Mouse (Mus musculus) macrophage (primary cell): Measurements from ENCODE around the gene Olfr340. TPM values are rescaled to one million over a fixed set of nuclear protein-coding genes. Genes with fewer than 3 reads are reported as not detected.
"Not testable (repeated sequence)": the region's sequence is repeated elsewhere in the genome, so short reads cannot be mapped to it uniquely, and the experiment has no call there.

ENCODE experiments used
- H3K27ac ChIP-seq: fragments of 350-480 bp; formaldehyde crosslinking; 2 replicates; pipeline ENCODE4 v1.9.0; 2021
- H3K36me3 ChIP-seq: fragments of 350-480 bp; formaldehyde crosslinking; 2 replicates; pipeline ENCODE4 v1.9.0; 2021; ENCODE audit errors: inconsistent target
- H3K4me3 ChIP-seq: fragments of 350-480 bp; formaldehyde crosslinking; 2 replicates; pipeline ENCODE4 v1.9.0; 2021; ENCODE audit errors: inconsistent target
- H3K79me2 ChIP-seq: fragments of 350-480 bp; formaldehyde crosslinking; 2 replicates; pipeline ENCODE4 v1.9.0; 2021; ENCODE audit errors: inconsistent target
- WGBS: methylation state at CpG from one replicate; pipeline ENCODE4 v1.1.7; 2026; ENCODE audit warnings: inconsistent platforms; ENCODE audit not compliant: missing documents; 5-methylcytosine and 5-hydroxymethylcytosine counted together
- polyA plus RNA-seq: library from polyadenylated mRNA; stranded (reverse); fragments of 250-400 nt; gene quantifications from 3 replicates; pipeline ENCODE4 v1.2.4, GENCODE M21; 2018; ENCODE audit warnings: inconsistent platforms
- total RNA-seq, 78 experiments: library from RNA; depleted of rRNA; stranded (reverse); fragments of 250-400 nt; gene quantifications; 1 replicate in 9 of 78; 2 replicates in 24 of 78; 3 replicates in 43 of 78; 4 replicates in 2 of 78; pipeline ENCODE4 v1.2.4; 2018; ENCODE audit warnings: inconsistent platforms in 56 of 78

Olfr340 gene
- total RNA-seq (2018; cell fraction: chromatin; rRNA removed) = not detected
- total RNA-seq (2018; cell fraction: cytosol; rRNA removed) = not detected
- not detected for total RNA-seq (2018; cell fraction: nucleus; rRNA removed)
- polyA plus RNA-seq = not detected in 3 replicates

DNA sequence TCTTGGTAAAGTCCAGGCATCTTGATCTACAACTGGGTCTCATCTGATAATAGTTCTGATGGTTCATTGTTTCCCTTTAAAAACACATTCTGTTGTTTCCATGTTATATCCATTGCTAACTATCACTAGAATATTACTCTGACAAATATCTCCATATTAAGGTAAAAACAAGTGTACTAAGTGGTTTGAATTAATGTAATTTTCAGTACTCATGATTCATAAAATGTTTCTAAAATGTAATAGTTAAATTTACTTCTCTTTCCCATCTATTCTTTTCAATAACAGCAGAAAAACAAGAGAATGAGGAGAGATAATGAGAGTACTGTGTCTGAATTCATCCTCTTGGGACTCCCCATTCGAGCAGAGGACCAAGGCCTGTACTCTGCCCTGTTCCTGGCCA lies at the start of gene Olfr340:
TSS of gene Olfr340 (plus strand) at position 301 of the 400 bp plus-strand sequence.
- Histone ChIP-seq H3K27ac (no peak within 1 kb of the TSS), H3K79me2 (no peaks in the 10 kb centered on the region), H3K36me3 (no peaks in the 10 kb centered on the region), H3K4me3 (no peak within 1 kb of the TSS)
- 67% methylated on average over 1 of the region's 1 CpGs for WGBS

DNA sequence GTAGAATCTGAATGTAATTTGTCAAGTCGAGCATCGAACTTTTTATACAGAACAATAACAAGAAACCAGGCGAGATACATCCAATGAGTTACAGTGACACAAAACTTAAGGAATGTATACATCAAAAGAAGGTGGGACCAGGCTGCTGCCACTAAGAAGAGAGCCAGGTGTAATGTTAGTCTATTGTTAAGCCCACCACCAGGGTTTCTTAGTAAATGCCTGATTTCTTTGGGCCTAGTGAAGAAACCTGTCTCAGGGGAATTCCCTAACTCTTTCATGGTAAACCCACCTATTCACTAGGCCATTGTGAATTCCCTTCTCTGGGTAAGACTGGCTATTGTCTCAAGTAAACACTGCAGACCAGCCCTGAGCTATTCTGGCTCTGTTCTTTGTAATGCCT lies 37.2 kb upstream of the Olfr340 start:
- not testable (repeated sequence) for H3K27ac ChIP-seq, H3K36me3 ChIP-seq, H3K79me2 ChIP-seq, H3K4me3 ChIP-seq
- 85% methylated on average over 3 of the region's 3 CpGs for WGBS

DNA sequence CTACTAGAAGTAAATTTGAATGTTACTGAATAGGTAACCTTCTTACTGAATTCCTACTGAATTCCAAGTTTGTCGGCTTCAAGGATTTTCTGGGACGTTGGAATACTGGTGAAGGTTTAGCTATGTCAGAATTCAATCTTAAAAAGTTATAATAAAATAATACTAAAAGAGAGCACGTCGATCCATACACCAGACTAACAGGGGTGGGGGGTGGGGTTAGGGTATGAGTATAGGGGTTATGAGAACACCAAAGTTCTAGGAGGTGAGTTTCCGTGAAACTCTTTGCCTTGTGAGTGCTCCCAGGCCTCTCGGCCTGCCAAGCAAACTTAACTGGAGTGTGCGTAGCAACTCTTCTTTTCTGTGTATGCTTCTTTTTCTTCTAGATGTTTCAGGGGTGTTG lies 36.8 kb upstream of the Olfr340 start:
- H3K27ac ChIP-seq, H3K36me3 ChIP-seq, H3K4me3 ChIP-seq, H3K79me2 ChIP-seq: not testable (repeated sequence)
- WGBS = 100% methylated on average over 3 of the region's 7 CpGs

DNA sequence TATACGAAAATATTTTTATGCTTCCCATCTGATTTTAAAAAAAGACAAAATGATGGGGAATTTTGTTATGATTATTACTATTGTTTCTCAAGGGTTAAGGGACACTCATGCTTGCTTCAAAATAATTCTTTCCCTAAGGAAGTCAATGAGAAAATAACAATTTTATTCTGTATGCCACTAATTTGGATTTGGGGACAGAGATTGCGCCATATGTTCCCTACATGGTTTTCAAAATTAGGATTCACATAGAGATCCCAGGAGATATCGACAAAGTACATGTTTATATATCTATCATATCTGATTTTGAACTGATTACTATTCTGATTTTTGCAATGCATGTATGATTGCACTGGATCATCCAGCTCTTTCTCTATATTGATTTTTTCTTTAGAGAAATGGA lies 33.7 kb upstream of the Olfr340 start, which contains the start of gene Olfr339:
TSS of gene Olfr339 (plus strand) at position 301 of the 400 bp plus-strand sequence.
- no peak within 1 kb of the TSS for H3K4me3 ChIP-seq
- no peaks in the 10 kb centered on the region for H3K79me2 ChIP-seq
- WGBS = 92% methylated on average over 3 of the region's 3 CpGs
- H3K36me3 ChIP-seq = no peaks in the 10 kb centered on the region
- H3K27ac ChIP-seq = no peak within 1 kb of the TSS

DNA sequence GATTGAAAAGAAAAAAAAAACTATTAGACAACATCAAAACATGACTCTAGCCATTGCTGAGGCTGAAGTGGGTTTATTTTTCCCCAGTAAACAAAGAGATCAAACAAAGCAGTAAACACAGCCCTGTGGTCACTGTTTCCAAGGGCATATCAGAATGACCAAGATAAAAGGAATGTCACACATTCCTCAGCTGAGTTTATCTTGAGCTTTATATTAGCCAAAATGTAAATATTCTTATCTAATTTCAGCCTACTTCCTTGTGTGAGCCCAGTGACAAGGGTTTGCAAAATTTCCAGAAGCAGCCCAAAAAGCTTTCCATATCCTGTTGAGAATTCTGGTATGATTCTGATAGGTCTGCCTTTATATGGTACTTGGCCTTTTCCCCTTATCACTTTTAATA lies 21.2 kb downstream of the Olfr340 start:
- Histone ChIP-seq H3K79me2 (no peaks in the 10 kb centered on the region), H3K4me3 (no peak overlapping the region), H3K27ac (no peak overlapping the region)

DNA sequence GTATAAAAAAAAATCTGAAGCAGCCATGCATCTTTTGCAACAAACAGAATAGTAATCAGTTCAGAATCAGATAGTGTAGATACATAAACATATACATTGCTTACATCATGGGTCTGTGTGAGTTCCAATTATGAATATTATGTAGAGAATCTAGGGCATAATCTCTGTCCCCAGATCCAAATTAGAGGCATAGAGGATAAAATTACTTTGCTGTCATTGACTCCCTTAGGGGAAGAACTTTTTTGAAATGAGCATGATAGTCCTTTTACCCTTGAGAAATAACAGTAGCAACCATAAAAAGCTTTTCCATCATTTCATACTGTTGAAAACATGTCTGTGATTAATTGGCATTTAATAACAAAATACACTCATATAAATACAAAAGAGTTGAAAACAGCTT lies 30.0 kb downstream of the Olfr340 start, which contains the start of gene Olfr341:
TSS of gene Olfr341 (minus strand) at position 101 of the 400 bp plus-strand sequence.
- Histone ChIP-seq H3K36me3 (no peaks in the 10 kb centered on the region), H3K27ac (no peak within 1 kb of the TSS), H3K4me3 (no peak within 1 kb of the TSS), H3K79me2 (no peaks in the 10 kb centered on the region)

More for the DNA sequence above, 21.2 kb downstream of the Olfr340 start:
- no peaks in the 10 kb centered on the region for H3K36me3 ChIP-seq

Other genes starting within 250 kb of the Olfr340 start
- 10.2 to 38.1 TPM (median 20.3 TPM) in 3 replicates for gene Ptgs1, start 222.2 kb upstream of the Olfr340 start, polyA plus RNA-seq
- gene Olfr338, start 79.1 kb upstream of the Olfr340 start, polyA plus RNA-seq = not detected in 3 replicates
- gene Olfr339, start 33.6 kb upstream of the Olfr340 start, polyA plus RNA-seq = not detected in 3 replicates
- not detected in 3 replicates for gene Olfr341, start 29.9 kb downstream of the Olfr340 start, polyA plus RNA-seq
- not detected in 3 replicates for gene Olfr342, start 72.4 kb downstream of the Olfr340 start, polyA plus RNA-seq
- gene Olfr344, start 114.1 kb downstream of the Olfr340 start, polyA plus RNA-seq = not detected in 3 replicates
- not detected in 3 replicates for gene Olfr345, start 187.5 kb downstream of the Olfr340 start, polyA plus RNA-seq
- not detected in 3 replicates for gene Olfr346, start 233.2 kb downstream of the Olfr340 start, polyA plus RNA-seq